In the genomic region with DNA sequence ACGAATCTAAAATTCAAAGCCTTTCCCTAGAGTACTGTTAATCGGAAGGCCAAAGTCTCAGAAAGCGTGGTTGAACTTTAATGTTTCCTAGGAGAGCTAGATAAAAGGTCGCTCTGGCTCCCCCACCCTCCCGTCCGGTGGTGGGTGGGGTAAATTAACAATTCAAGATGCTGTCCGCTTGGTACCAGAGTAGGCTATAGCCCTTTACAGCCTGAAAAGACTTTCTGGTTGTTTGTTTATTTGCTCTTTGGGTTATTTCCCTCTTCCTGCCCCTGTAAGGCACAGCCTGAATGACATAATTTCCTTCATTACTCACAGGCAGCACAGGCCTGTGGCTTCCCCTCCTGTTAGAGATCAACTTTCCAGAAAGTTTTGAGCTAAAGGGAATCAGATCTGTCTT, we compare ENCODE assay signal across 9 mouse cellular contexts. TPM values are rescaled to one million over a fixed set of nuclear protein-coding genes. Genes with fewer than 3 reads are reported as not detected.
DNase-seq lines count a peak whose midpoint lies in the region; TF ChIP-seq lines count a peak whose summit lies in the region.
"Had no signal": no experiment of that assay in that cellular context is flagged by ENCODE, and none has a peak within 500 bp of the region (broad histone marks: within the 10 kb centered on the region; RNA-seq: fewer than 3 reads in every experiment).

No protein-coding gene starts in this region.

- WGBS in heart, adult 2 months: 34% methylated on average over 7 of the region's 7 CpGs
- WGBS in macrophage (ENCODE audit: missing documents): 54% methylated on average over 7 of the region's 7 CpGs

- no peak overlapping the region for H3K4me3 ChIP-seq in heart, adult 2 months
- no peak overlapping the region for H3K4me3 ChIP-seq in macrophage (ENCODE audit: inconsistent target)

- no peaks in the 10 kb centered on the region; the same call in 1 of the 2 replicates for H3K36me3 ChIP-seq in heart, adult 2 months (ENCODE audit: control insufficient read depth, insufficient read depth, low read length)
- no peaks in the 10 kb centered on the region for H3K36me3 ChIP-seq in macrophage (ENCODE audit: inconsistent target)

- no peaks in the 10 kb centered on the region for H3K27me3 ChIP-seq in heart, adult 2 months (ENCODE audit: control insufficient read depth, insufficient read depth, low read length)

- peak; percentile 14 for DNase-seq in adrenal gland, adult 2 months
- DNase-seq in adrenal gland, postnatal 4 days (ENCODE audit: low spot score in 2 of 2): no peak
- DNase-seq in heart, adult 2 months: peak in 1 of 2 experiments; percentile 27
- DNase-seq in kidney, adult 8-10 months: peak; percentile 67 to 72
- no peak for DNase-seq in spleen, postnatal 14 days (ENCODE audit: low spot score in 2 of 2)
- DNase-seq in cerebellum, postnatal 14 days: no peak
- DNase-seq in right cerebral cortex, adult 18-20 months: no peak

- no peak for TF ChIP-seq EP300 in heart, adult 2 months (IDR thresholded peaks at IDR 0.05; ENCODE audit: insufficient read depth, low read depth, low read length)

- peak overlapping the region; percentile 38; the same call in 1 of the 2 replicates for H3K9ac ChIP-seq in heart, adult 2 months (ENCODE audit: low read depth, low read length)
- H3K9ac ChIP-seq: liver, embryonic 14.5 days had no signal

- no peak for TF ChIP-seq POLR2A in heart, adult 2 months (IDR thresholded peaks at IDR 0.05; ENCODE audit: insufficient read depth, low read depth, low read length)

- peak overlapping the region; percentile 71 for H3K27ac ChIP-seq in heart, adult 2 months
- peak overlapping the region; percentile 76 for H3K27ac ChIP-seq in macrophage
- H3K27ac ChIP-seq: liver, embryonic 14.5 days had no signal

- intact Hi-C loops in heart, adult 2 months (cut with DNase I): loop anchor here (2.0 kb wide), 1 partner anchor 31 kb away; a partner anchor contains a TSS

- peaks cover 3% of the 10 kb centered on the region for H3K4me1 ChIP-seq in heart, adult 2 months (ENCODE audit: control insufficient read depth, insufficient read depth, low read length)

- H3K79me2 ChIP-seq in heart, adult 2 months (replicated peaks; ENCODE audit: control insufficient read depth, insufficient read depth, low read length): no peaks in the 10 kb centered on the region
- H3K79me2 ChIP-seq in macrophage (ENCODE audit: inconsistent target): no peaks in the 10 kb centered on the region

- TF ChIP-seq CTCF in heart, adult 2 months (IDR thresholded peaks at IDR 0.05): no peak

RNA-seq across cellular contexts. Expression of a gene that starts 31.6 kb away (rescaled TPM):
- total RNA-seq in adrenal gland, adult 2 months (2021): 10 to 100 TPM; 12.6 to 23.2 TPM
- polyA plus RNA-seq in adrenal gland, adult 2 months (2012; rRNA removed): 10.7 and 13.0 TPM in 2 replicates
- total RNA-seq in adrenal gland, postnatal 4 days (2021): 10 to 100 TPM; 30.2 to 31.2 TPM
- 10 to 100 TPM; 12.1 to 12.7 TPM for total RNA-seq in heart, adult 2 months (2021)
- polyA plus RNA-seq in heart, adult 2 months (2012; rRNA removed): 7.7 and 8.8 TPM in 2 replicates
- total RNA-seq in macrophage (2018; cell fraction: chromatin; rRNA removed): 1,000 to 10,000 TPM in 1 of 26 experiments, 100 to 1,000 TPM in 25; 109 to 1,215 (median 168) TPM
- 100 to 1,000 TPM in 4 of 26 experiments, 10 to 100 TPM in 22; 49.9 to 246 (median 55.3) TPM for total RNA-seq in macrophage (2018; cell fraction: cytosol; rRNA removed)
- total RNA-seq in macrophage (2018; cell fraction: nucleus; rRNA removed): 100 to 1,000 TPM in 21 of 26 experiments, 10 to 100 TPM in 5; 92.3 to 689 (median 138) TPM
- 47.8 to 56.9 TPM (median 50.1 TPM) in 3 replicates for polyA plus RNA-seq in macrophage (2018)

Comparison
In these comparisons a context has a peak if more than half of its experiments do, and no peak if none do; other contexts are left out.
1. DNase-seq: peak in adrenal gland, adult 2 months (single experiment) and kidney, adult 8-10 months (2 of 2); none in adrenal gland, postnatal 4 days (0 of 2), spleen, postnatal 14 days (0 of 2), cerebellum, postnatal 14 days (0 of 2) and right cerebral cortex, adult 18-20 months (single experiment).